Mouse (Mus musculus): Measurements from ENCODE around the gene Myom1.

- TF ChIP-seq CTCF (IDR thresholded peaks at IDR 0.05; ENCODE audit: extremely low read depth, insufficient read depth, insufficient read length, insufficient replicate concordance): no peak
- no peak for TF ChIP-seq POLR2A (IDR thresholded peaks at IDR 0.05; ENCODE audit: low read depth, low read length)
These were observed 66.7 kb downstream of the Myom1 start for GRCm38 (mm10) chr17:71069176-71069575.

Measured in spleen, adult 2 months (tissue).